Mouse (Mus musculus) right cerebral cortex, postnatal 36 days (tissue): Measurements from ENCODE around the gene Igdcc3.

Source experiments
- DNase-seq, 2 experiments: peaks; one replicate each; pipeline ENCODE4 v3.0.0; 2022; ENCODE audit warnings: low spot score in 2 of 2, mixed read lengths in 1 of 2

Igdcc3 gene

DNA sequence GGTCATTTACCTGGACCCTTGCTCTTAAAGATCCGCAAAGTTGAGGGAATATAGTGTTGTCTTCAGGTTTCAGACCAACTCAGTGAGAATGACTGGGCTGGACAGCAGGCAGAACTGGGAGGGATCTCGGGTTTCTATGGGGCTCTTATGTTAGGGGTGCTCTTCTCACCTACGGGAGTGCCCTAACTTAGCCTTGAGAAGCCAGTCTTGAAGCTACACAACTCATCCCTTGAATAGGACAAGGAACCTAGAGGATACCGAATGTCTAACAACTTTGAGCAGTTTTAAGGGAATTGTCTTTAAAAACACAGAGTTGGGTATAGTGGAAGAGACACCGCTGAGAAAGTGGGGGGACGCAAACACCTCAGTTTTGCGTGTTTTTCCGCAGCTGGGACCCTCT, 498 bp upstream of the Igdcc3 start:
- DNase-seq = no peak

DNA sequence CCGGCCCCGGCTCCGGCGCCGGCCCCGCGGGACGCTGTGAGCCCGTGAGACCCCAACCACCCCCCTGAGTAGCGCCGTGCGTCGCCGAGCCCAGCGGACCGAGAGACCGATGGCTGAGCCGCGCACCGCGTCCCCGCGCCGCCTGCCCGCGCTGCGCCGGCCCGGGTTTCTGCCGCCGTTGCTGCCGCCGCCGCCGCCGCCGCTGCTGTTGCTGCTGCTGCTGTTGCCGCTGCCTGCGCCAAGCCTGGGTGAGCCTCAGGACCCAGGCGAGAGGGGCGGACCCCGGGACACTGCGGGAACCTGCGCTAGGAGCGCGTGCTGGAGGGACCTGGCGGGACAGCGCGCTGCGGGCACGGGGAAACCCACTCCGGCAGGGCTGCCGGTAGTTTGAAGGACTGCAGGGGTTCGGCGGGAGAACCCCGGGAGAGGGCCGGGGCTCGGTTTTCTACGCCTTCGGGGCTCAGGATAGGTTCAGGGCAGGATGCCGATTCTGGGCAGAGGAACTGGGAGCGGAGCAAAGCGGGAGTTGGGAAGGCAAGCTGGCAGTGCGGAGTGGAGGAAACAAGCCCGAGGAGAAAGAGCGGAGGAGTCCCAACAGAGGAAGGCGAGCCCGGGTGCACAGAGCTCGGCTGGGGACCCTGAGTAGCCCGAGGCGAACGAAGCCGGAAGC, 452 bp downstream of the Igdcc3 start:
- DNase-seq = peak in 1 of 2 experiments; percentile 17

DNA sequence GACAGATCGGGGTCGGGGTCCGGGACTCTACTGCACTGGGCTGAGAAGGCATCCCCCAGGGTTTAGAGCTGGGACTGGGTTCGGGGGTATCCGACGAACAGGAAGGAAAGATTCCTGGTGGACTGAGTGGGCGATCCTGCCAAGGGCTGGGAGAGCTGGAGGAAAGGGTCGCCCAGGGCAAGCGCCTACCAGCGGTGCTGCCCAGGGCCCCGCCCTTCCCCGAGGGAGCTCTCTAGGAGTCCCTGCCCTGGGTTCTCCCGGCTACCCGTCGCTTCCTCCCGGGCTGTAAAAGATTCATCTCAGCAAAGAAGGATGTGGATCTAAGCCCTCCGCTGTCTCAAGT, 958 bp downstream of the Igdcc3 start:
- DNase-seq = no peak

DNA sequence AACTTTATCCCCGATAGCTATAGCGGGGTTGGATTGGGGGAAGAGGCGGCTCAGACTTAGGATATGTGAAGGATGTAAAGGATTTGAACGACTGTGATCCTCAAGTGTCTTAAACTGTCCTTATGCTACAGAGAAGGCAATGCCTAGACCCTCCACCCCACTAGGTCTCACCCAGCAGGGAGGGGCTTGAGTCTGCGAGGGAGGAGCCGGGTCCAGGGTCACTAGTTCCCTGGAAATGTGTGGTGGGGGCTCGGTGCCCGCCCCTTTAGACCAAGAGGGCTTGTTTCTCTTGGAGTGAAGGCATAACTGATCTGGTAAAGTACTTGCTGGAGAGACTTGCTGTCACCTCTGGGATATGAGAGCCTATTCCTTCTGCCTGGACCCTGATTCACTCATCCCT, 1.4 kb downstream of the Igdcc3 start:
- no peak for DNase-seq

DNA sequence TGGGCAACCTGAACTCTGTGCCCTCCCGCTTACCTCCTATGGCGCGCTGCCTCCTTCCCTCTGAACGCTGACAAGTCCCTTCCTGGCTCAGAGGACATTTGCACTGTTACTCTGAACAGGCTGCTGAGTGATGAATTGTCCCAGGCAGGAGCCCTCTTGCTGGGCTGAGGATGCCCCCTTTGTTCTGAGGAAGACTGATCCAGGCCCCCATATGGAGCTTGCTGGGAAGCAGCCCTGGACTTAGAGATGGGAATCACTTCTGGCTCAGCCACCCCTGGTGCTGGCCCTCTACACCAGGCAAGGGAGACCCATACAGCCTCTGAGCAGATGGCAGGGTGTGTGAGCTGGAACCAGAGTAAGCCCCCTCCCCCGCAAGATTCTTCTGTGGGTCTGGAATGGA, 5.0 kb downstream of the Igdcc3 start:
- no peak for DNase-seq

DNA sequence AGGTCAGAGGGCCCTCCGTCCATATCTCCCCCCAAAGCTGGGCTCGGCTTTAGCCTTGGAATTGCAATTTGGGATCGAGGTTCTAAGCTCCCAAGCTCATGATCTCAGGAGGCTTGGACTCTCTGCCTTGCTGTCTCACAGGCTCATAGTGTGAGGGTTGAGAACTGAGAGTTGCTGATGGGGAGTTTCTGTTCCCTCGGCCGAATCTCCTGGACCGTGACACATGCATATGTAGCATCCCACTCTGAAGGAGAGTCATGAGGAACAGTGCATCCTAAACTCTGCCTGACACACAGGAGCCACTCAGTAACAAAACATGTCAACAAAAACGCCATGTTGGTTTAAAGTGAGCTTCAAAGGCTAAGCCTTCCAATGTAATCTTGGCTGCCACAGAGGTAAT, 7.5 kb downstream of the Igdcc3 start:
- no peak for DNase-seq

DNA sequence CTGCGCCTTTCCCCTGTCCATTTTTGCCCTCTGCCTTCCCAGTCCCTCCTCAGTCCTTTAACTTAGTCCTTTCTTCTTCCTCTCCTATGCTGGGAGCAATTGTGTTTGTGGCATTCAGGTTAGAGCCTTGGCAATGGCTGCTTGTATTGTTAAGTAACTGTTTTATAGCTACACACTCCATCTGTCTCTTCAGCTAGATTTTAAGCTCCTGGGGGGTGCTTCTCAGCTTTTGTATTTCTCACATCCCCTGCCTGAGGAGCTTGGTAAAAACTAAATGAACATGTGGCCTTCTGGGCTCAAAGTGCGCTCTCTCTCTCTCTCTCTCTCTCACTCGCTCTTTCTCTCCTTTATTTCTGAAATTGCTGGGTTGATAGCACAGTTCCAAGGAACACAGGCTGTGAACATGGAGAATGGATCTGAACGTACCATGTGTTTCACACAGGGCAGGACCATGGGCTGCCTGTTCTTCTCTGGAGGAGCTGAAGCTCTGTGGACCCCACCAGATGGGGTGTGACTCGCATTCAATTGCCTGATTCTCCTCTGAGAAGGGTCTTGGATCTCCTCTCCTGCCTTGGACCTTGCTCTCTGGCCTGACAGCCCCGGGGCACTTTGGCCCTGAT, 11.8 kb downstream of the Igdcc3 start:
- DNase-seq = no peak

DNA sequence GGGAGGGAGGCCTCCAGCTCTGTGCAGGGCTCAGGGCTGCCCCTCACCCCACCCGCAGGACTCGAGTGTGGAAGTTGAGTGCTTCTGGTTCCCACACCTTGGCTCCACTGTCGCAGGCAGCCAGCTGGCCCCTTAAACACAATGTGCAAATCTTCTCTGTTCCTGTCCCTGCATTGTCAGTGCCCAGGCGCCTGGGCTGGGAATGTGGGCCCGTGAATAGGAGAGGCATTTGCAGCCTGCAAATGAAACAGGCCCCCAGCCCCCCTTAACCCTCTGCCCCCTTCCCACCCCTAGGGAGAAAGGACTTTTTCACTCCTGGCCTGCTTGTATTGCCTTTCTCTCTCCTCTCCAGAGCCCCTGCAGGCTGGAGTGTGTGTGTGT, 12.3 kb downstream of the Igdcc3 start:
- DNase-seq = no peak

DNA sequence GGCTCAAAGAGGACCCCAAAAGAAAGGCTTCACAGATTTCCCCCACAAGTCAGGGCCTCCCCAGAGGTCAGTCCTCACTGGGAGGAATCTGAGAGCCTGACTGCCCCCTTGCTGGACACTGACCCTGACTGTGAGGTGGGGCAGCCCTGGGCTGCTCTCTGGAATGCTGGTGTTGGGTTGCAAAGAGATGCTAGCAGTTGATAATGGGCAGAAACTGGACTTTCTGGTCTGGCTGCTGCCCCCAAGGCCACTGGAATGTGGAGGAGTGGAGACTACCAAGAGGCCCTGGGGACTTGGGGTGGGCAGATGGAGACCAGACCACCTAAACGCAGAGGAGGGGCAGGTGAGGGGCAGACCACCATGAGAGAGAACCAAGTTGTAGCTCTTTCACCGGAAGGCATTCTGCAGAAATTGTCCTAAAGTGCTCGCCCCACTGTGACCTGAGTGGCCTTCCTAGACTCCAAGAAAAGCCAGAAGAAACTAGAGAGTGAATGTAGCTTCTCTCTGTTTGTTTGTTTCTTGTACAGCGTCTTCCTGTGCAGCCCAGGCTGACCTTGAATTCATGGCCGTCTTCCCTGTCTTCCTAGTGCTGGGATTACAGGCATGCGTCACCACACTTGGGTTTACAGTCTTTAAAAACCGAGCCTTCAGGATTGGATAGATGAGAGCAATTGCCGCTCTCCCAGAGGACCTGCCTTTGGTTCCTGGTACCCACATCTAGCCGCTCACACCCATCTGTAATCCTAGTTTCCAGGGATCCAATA, 13.9 kb downstream of the Igdcc3 start:
- DNase-seq = no peak

DNA sequence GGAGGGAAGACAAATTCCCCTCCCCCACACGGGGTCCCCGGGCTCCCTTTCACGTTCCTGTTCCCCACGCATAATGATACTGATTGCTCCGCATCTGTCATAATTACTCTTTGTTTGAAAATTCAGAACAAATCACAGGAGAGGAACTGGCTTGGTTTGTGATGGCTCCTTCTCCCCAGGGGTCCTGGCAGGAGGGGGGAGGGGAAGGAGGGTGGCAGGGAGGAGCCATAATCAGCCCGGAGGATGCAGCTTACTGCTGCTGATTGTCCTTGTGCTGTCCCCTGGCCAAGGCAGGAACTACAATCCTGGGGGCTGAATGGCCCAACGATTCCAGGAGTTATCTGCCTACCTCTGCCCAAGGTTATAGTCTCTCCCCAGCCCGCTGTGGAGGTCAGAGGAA, 15.6 kb downstream of the Igdcc3 start:
- no peak for DNase-seq

DNA sequence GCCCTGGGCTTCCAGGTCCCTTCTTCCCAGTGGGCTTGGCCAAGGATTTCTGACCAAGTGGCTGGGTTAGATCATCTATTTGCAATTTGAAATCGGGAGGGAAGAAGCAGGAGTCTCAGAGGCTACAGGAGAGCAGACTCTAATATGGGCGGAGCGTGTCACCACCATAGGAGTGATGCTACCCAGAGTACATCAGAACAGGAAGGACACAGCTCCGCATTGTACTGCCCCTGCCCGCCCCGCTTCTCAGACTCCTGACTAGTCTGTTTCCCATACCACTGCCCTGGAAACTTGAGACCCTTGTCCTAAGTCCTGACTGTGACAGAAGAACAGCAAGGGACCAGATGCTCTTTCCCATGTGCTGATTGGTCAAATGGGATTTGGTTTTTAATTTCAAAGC, 16.6 kb downstream of the Igdcc3 start:
- no peak for DNase-seq

DNA sequence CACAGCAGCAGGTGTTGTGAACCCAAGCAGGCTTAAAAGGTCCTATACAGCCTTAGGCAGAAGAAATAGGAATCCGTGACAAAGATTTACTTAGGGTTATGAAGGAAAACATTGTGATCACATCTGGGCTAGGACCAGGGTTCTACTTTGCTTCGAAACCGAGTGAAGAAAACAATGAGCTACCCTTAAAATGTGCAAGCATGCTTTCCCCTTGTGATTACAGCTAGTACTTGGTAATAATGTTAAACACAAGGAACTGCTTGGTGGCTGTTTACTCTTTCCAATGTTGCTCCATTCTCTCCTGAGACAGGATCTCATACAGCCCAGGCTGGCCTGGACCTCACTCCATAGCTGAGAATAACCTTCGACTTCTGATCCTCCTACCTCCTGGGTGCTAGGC, 20.2 kb downstream of the Igdcc3 start:
- no peak for DNase-seq

DNA sequence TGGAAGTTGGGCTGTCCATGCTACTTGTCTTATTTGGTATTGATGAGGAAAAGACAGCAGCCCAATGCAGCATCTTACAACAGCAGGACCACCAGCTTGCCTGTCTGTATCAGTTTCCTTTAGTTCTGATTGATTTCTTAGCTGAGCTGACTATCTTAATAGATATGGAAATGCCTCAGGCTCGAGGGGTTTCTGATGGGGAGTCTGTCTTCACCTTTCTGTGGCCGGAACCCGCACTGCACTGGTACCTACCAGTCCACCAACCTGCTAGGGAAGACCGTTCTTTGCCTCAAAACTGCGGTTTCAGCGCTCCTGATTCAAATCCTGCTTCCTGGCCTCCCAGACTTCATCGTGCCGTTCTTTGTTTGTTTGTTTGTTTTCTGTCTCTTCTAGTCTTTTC, 20.9 kb downstream of the Igdcc3 start:
- DNase-seq = no peak

DNA sequence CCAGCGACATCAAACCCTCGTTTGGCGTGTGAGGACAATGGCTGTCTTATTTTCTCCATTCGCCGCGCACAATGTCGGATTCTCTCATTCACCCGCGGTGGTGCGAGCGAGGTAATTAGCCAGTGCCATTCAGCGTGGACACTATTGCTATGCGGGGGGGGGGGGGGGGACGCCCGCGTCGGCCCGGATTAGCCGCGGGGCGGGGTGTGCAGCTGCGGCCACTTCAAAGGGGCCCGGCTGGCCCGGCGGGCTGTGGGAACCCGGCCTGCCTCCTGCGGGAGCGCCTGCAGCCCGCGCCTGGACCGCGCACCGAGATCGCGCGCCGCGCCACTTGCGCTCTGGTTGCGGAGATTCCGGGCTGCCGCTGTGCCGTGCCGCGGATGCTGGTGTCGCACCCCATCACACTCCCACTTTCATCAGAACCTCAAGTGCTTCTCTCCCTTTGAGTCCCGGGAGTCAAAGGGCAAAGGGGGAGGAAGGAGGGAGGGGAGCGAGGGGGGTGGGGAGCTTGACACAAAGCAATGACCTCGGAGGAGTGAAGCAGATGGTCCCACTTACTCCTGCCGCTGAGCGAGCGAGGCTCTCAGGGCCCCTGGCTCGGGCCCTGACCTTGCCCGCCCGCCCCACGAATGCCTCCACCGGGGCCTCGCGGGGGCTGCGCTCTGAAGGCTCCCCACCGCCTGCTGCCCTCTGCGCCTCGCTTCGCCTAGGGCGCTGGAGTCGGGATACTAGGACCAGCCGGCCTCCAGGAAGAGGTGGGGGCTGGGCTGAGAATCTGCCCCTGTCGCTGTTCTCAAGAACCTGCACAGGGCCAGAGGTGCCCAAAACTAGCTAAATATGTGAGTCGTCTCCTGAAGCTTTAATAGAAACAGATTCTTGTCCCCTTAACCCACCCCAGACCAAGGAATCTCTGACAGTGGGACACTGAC, 22.0 kb downstream of the Igdcc3 start:
- no peak for DNase-seq

DNA sequence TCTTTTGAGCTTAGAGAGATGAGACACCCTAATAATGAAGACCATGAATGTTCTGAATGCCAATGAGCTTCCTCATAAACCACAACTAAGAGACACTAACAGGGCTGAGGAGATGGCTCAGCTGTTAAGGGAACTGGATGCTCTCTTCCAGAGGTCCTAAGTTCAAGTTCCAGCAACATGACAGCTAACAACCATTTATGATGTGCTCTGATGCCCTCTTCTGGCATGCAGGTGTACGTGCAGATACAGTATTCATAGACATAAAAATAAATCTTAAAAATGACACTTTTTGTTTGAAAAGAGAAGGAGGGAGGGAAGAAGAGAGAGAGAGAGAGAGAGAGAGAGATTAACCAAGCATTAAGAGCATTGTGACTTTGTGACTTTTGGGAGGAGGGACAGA, 23.9 kb downstream of the Igdcc3 start:
- no peak for DNase-seq

DNA sequence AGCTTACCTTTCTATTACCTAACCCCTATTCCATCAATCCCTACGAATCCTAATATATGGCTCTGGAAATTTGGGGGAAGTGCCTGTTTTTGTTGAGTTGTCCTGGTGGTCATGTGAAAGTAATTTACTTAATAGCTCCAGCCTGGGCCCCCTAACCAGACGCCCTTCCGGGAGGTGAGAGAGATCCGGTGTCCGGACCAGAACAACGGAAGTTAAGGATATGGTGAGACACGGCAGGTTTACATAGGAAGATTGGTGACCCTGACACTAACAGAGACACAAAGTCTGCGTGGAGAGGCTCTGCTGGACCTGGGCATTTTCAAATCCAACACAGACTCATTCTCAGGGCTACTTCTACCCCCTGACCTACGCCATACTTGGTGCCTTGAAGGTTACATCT, 25.4 kb downstream of the Igdcc3 start:
- DNase-seq = no peak

DNA sequence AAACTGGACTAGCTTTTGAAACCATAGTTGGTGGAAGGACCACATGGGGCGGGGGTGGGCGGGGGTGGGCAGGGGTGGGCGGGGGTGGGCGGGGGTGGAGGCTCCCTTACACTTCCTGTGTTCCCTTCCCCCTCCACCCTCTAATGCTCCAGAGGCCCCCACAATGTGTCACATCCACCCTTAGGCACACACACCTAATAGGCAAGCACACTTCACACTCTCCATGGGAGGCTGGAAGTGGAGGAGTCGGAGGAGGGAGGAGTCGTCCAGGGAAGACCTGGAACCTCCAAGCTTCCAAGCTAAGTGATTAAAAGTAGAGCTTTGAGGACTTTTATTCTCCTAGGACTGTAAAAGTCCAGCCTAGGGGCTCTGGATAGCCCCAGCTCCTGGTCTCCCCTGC, 27.5 kb downstream of the Igdcc3 start:
- DNase-seq = no peak

DNA sequence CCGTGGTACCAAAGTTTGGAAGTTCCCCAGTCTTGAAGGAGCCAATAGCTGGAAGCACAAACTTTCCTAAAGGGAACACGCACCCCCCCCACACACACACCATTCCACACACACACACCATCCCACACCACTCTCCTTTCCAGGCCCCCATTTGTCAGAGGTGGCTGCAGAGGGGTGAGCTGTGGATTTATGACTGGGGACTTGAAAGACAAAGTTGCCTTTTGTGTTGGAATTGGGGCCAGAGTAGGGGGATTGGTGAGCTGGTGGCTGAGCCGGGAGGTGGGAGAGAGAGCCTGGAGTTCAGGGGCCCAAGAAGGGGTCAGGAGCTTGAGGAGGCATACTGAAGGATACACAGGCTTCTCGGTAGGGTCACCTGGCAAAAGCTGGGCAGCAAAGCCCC, 28.0 kb downstream of the Igdcc3 start:
- DNase-seq = no peak

DNA sequence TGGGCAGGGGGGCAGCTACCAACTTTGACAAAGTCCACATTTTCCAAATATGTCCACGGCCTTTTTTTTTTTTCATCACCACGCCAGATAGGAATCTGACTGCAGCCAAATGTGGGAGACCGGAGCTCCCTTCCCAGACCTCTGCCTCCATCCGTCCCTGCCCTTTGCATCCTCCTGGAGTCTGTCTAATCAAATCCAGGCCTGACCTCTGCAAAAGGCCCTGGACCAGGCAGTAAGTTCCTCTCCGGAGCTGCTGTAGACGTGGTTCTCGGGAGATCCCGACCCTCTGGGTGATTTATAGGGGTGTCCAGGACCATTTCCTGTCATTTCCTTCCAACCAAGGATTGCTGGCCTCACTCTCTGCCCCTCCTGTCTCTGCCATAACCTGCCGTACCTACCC, 31.7 kb downstream of the Igdcc3 start:
- DNase-seq = no peak

DNA sequence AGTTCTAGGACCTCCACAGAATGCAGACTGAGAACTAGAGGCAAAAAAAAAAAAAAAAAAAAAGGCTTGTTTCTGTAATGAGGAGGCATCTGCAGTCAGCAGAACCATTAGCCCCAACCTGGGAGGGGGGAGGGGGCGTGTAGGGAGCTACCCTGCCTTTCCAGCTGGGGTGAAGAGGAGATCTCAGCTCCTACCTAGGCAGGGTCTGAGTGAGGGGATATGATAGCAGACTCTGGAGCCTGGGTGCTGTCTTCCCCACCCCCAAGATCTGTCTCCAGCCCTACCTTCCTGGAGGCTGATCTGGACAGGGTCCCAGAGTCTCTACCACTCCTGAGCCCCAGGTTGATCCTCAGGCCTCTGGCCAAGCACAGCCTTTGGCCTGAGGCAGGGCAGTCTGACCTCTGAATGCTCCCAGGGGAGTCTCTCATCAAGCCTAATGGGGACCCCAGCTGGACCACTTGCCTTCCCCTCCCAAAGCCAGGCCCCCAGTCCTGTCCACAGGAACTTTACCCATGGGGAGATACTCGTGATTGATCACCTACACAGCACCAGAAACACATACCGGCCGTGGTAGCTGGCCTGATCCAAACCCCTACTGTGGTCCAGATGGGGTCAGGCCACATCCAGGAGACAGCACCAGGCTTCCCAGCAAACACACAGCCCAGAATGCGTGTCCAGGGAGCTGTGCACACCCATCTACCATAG, 34.4 kb downstream of the Igdcc3 start:
- DNase-seq = no peak
